Mouse (Mus musculus): ENCODE data around the gene Fam118b.
A peak's percentile ranks its signal among the peaks of the same experiment; 100 is the strongest.

Fam118b gene

DNA sequence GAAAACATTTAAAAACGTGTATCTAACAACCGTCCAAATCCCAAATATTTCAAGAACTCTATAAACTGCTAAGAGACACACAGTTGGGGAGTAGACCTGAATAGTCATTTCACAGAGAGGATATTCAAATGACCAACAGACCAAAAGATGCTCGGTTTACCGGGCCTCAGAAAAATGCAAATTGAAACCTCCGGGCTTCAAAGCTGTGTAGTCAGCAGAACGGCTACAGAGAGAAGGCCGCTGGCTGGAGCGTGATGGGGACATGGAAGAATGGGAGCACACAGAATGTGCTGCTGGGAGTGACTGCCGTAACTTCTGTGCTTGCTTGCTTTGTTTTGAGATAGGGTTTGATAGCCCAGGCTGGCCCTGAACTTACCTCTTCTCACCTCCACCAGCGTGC lies 69.3 kb downstream of the Fam118b start:
- no peak for DNase-seq (ENCODE audit: low spot score in 2 of 2)

DNA sequence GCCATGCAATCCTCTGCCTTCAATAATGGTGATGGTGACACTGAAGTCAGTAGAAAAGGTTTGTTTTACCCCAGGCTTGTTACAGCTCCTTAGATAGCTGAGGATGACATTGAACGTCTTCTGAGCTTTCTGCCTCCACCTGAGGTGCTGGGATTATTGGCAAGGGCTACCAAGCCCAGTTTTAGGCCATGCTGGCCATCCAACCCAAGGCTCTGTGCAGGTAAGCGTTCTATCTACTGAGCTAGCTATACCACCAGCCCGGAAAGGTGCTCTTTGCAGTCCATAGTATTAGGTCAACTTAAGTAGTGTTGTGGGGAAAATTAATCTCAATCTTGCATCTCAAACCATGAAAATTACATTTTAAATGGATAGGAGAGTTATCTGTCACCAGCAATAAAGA lies 70.0 kb downstream of the Fam118b start:
- DNase-seq (ENCODE audit: low spot score in 2 of 2): no peak

GRCm38 (mm10) chr9:35194048-35194447 lies 73.6 kb downstream of the Fam118b start:
- no peak for DNase-seq (ENCODE audit: low spot score in 2 of 2)

GRCm38 (mm10) chr9:35192983-35193542 lies 74.5 kb downstream of the Fam118b start:
- no peak for DNase-seq (ENCODE audit: low spot score in 2 of 2)

DNA sequence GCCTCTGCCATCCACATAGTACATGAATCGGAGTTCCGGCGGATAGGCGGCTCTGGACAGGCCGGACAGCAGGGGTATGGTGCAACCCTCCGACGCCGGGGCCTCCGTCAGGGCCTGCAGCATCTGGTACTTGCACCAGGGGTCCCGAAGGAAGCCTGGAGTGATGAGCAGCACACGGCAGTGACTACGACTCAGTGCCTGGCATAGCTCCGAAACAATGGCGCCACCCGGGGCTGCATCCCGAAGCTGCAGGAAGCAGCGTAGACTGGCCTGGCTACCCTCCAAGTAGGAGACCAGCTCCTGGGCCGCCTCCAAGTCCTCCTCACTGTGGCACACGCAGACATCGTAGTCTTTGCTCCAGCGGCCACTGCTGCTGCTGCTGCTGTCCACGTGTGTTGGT lies 78.9 kb downstream of the Fam118b start:
- no peak for DNase-seq (ENCODE audit: low spot score in 2 of 2)

DNA sequence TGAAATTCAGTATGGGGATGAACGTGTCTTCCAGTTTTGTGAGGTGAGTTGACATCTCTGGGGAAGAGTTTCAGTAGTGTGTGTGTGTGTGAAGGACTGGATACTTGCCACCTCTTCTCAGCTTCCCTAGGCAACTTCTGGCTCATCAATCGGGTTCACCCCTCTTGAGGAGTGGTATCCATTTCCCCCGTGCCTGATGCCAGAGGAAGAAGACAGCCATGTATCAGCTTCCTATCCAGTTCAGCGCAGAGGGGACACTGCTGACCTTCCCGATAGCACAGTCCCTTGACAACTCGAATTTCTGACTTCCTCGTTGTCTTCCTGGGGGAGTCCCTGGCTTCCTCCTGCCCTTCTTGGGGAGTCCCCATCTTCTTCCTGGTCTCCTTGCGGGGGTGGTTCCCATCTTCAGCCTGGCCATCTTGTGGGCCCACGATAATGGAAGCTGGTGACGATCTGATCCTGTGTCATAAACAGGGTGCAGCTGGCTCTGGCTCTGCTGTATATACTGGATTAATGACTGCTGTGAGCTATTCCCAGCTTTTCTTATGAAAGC lies 80.2 kb downstream of the Fam118b start:
- no peak for DNase-seq (ENCODE audit: low spot score in 2 of 2)

- no peak for DNase-seq (ENCODE audit: low spot score in 2 of 2)
These were observed 81.2 kb downstream of the Fam118b start for GRCm38 (mm10) chr9:35186430-35186829.

DNA sequence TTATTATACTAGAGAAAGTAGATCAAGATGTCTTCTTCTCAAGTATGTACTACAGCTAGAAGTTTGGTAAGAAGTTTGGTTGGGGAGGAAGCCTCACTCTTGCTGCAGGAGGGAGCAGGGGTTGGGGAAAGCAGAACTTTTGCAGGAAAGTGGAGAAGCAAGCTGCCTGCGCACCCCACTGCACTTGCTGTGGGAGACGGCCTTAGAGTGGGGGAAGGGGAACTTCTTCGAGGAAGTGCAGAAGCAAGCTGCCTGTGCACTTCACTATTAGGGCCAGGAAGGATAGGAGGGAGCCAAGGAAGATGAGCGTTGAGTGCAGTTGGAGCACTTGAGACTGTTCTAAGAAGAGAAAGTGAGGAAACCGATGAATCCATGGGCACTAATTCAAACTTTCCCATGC lies 84.2 kb downstream of the Fam118b start:
- DNase-seq (ENCODE audit: low spot score in 2 of 2): no peak

DNA sequence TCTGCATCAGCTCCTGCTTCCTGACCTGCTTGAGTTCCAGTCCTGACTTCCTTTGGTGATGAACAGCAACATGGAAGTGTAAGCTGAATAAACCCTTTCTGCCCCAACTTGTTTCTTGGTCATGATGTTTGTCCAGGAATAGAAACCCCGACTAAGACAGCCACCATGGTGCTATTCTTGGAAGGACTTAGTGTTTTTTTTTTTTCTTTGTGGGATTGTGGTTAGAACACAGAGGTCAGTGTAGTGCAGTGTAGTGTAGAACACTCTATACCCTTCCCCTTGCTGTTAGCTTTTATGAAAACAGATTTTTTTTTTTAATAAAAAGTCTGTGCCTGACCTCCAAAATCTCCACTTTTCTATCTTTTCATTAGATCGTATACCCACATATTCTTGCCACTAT lies 84.8 kb downstream of the Fam118b start:
- DNase-seq (ENCODE audit: low spot score in 2 of 2): no peak

GRCm38 (mm10) chr9:35176124-35176659 lies 91.4 kb downstream of the Fam118b start:
- DNase-seq (ENCODE audit: low spot score in 2 of 2): no peak

GRCm38 (mm10) chr9:35175251-35176123 lies 92.1 kb downstream of the Fam118b start, which contains the start of gene Dcps:
TSS of gene Dcps (minus strand) at chr9:35176061.
- DNase-seq (ENCODE audit: low spot score in 2 of 2): peak; percentile 91 to 93

GRCm38 (mm10) chr9:35173331-35173730 lies 94.3 kb downstream of the Fam118b start:
- DNase-seq (ENCODE audit: low spot score in 2 of 2): no peak

GRCm38 (mm10) chr9:35170071-35170470 lies 97.5 kb downstream of the Fam118b start:
- no peak for DNase-seq (ENCODE audit: low spot score in 2 of 2)

All from heart, adult 9 months (tissue).